In genomic region chr11:64898758-64899586, GRCm38 (mm10) we compare ENCODE assay signal across 9 mouse cellular contexts.
DNase-seq lines count a peak whose midpoint lies in the region; ATAC-seq and TF ChIP-seq lines count a peak whose summit lies in the region.
"Had no signal": no experiment of that assay in that cellular context is flagged by ENCODE, and none has a peak within 500 bp of the region (broad histone marks: within the 10 kb centered on the region; RNA-seq: fewer than 3 reads in every experiment).

No protein-coding gene starts in this region.

- in situ Hi-C loops in CH12.LX (cut with MboI; ENCODE audit: low pct_ligation_motif_present, low pct_unique_long_range_greater_than_20kb, low sequenced_read_pairs), result loop anchor here (25.0 kb wide), 1 partner anchor 1512 kb away; no protein-coding TSS in a partner anchor

- TF ChIP-seq CTCF in CH12.LX (conservative IDR thresholded peaks at IDR 0.05 in 1 of 2, IDR thresholded peaks at IDR 0.05 in 1 of 2; ENCODE audit: low read depth in 2 of 2, low read length in 2 of 2), result peak; percentile 79 to 99

- H3K79me2 ChIP-seq in CH12.LX (replicated peaks; ENCODE audit: control insufficient read depth, extremely low read depth, insufficient read depth, poor library complexity, severe bottlenecking), result no peaks in the 10 kb centered on the region

- TF ChIP-seq RAD21 in CH12.LX (IDR thresholded peaks at IDR 0.05; ENCODE audit: low read depth, low read length), result peak; percentile 59

- peaks cover 0 to 9% of the 10 kb centered on the region in 2 experiments; a peak in 2 of 4 replicates for H3K4me1 ChIP-seq in CH12.LX (ENCODE audit: control insufficient read depth in 1 of 2, insufficient read depth in 2 of 2)
- H3K4me1 ChIP-seq in heart, embryonic 11.5 days (ENCODE audit: control insufficient read depth, insufficient read depth, low read length), result no peaks in the 10 kb centered on the region

- peaks cover 6% of the 10 kb centered on the region for H3K27me3 ChIP-seq in CH12.LX (replicated peaks)
- no peaks in the 10 kb centered on the region for H3K27me3 ChIP-seq in heart, embryonic 11.5 days (ENCODE audit: control insufficient read depth, insufficient read depth, low read length)

- H3K9ac ChIP-seq in CH12.LX (ENCODE audit: insufficient read depth, low read depth), result no peak overlapping the region
- no peak overlapping the region for H3K9ac ChIP-seq in heart, embryonic 11.5 days (ENCODE audit: low read depth, low read length)

- no peaks in the 10 kb centered on the region for H3K36me3 ChIP-seq in CH12.LX (replicated peaks in 1 of 2; ENCODE audit: control insufficient read depth in 1 of 2, insufficient read depth in 1 of 2, low read length in 1 of 2)
- no peaks in the 10 kb centered on the region for H3K36me3 ChIP-seq in heart, embryonic 11.5 days (ENCODE audit: control insufficient read depth, insufficient read depth, low read length)

- no peak overlapping the region for H3K4me2 ChIP-seq in CH12.LX (ENCODE audit: insufficient read depth, low read depth, poor library complexity, severe bottlenecking)
- H3K4me2 ChIP-seq in heart, embryonic 11.5 days, result peak overlapping the region; percentile 0; the same call in 1 of the 2 replicates

- no peak for TF ChIP-seq EP300 in CH12.LX (IDR thresholded peaks at IDR 0.05; ENCODE audit: low read length)

- peak; percentile 72 for DNase-seq in CH12.LX (ENCODE audit: extremely low read depth)
- peak; percentile 64 to 68 for DNase-seq in adrenal gland, adult 18-20 months (ENCODE audit: low spot score in 2 of 2)
- peak; percentile 63 for DNase-seq in embryo, embryonic 11.5 days (ENCODE audit: low read depth, low spot score)
- DNase-seq in layer of hippocampus, adult 18-20 months (ENCODE audit: low spot score in 2 of 2), result peak; percentile 38 to 81
- DNase-seq in lung, adult 18-20 months, result peak; percentile 38 to 55
- DNase-seq in right cerebral cortex, adult 18-20 months, result peak; percentile 73
- peak; percentile 45 for DNase-seq in urinary bladder, postnatal 10 days (ENCODE audit: low spot score)

- no peak overlapping the region for H3K4me3 ChIP-seq in CH12.LX (replicated peaks in 1 of 3; ENCODE audit: low read depth in 2 of 3, low read length in 2 of 3, poor library complexity in 1 of 3)
- no peak overlapping the region for H3K4me3 ChIP-seq in heart, embryonic 11.5 days (ENCODE audit: low read depth, low read length)

- no peak overlapping the region for H3K27ac ChIP-seq in CH12.LX (ENCODE audit: insufficient read depth, low read depth)
- no peak overlapping the region for H3K27ac ChIP-seq in heart, embryonic 11.5 days (ENCODE audit: low read depth, low read length)
- H3K27ac ChIP-seq: macrophage had no signal

- dilution Hi-C loops in CH12.LX (cut with MboI; ENCODE audit: extremely low pct_ligation_motif_present, extremely low pct_unique_long_range_greater_than_20kb, low sequenced_read_pairs), result no loop called here

- H3K9me3 ChIP-seq in CH12.LX (replicated peaks; ENCODE audit: low read length), result no peaks in the 10 kb centered on the region
- no peaks in the 10 kb centered on the region for H3K9me3 ChIP-seq in heart, embryonic 11.5 days (replicated peaks; ENCODE audit: control insufficient read depth, low read length)

- 24% methylated on average over 17 of the region's 17 CpGs for WGBS in heart, embryonic 11.5 days (ENCODE audit: insufficient replicate concordance)

- no peak for TF ChIP-seq POLR2A in CH12.LX (IDR thresholded peaks at IDR 0.05; ENCODE audit: low read depth, low read length)

- no peak for ATAC-seq in heart, embryonic 11.5 days (replicated peaks; ENCODE audit: insufficient number of reproducible peaks, low FRiP score, low TSS enrichment)

TF ChIP-seq in CH12.LX, 34 proteins besides CTCF, POLR2A, EP300 and RAD21:
- peak; percentile 81 for TF ChIP-seq SMC3 (IDR thresholded peaks at IDR 0.05; ENCODE audit: low read depth, low read length)
- TF ChIP-seq IRF4 (IDR thresholded peaks at IDR 0.05; ENCODE audit: low read depth, low read length), result no peak
TF ChIP-seq in CH12.LX: peak in this region for 1.
